Mouse (Mus musculus): Measurements from ENCODE around the gene Rbpj.

Gene Rbpj

DNA sequence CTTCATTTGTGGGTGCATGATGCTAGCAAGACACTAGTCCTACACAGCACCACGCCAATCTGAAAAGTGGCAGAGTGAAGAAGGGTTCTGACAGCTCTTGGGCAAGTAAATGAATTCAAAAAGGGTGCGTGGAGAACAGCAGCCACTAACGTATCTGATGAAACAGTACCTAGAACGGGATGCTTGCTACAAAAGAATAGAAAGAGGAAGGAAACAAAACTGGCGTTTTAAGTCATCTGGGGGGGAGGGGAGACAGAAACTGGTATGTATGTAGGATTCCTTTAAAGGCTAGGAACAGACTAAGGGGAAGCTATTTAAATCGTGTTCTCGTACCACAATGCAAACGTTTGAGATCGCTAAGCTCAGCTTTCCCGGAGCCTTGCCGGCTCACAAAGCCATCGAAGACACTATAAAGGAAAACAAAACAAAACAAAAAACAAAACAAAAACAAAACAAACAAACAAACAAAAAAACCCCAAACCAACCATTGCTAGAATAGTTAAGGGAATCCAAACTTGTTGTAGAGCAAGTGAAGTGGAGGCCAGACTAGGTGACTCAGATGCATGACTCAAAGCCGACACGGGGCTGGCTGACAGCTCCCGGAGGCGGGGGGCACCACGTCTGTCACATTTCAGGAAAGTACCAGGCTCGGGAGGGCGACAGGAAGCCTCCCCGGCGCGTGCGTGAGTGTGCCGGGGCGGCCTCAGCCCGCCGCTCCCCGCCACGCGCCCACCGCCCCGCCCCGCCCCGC is 122.6 kb downstream of the Rbpj start:
- peak; percentile 33; the same call in 1 of the 2 replicates for ATAC-seq (ENCODE audit: insufficient number of reproducible peaks, low FRiP score, low TSS enrichment)

DNA sequence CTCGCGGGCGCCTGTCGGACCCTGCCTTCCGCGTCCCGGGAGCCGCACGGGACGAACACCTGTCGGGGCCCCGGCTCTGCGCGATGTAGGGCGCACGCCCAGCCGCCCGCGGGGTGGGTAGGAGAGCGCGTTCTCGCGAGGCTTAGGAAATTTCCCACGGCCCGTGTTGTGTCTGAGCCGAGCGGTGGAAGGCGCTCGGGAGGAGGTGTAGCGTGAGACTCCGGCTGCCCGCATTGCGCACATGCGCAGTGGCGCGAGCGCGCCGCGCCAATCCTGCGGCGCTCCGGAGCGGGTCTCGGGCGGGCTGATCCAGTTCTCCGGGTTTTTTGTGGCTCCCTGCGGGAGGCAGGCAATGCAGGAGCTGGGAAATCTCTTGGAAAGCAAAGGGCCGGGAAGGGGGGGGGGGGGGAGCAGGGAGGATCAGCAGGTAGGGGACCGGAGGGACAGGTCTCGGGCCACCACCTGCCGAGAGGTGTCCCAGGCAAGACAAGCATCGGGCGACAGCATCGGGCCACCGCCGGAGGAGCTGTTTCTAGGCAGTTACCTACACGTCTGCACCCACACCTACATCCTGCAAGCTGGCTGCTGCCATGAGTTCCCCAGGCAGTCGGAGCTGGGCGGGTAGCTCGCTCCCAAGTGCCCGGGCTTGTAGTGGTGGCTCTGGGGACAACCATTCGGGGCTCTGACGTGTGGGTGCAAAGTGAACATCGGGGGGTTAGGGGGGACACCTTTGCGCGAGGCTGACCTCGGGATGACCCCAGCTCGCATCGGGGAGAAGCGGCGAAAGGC is 123.4 kb downstream of the Rbpj start:
- ATAC-seq (ENCODE audit: insufficient number of reproducible peaks, low FRiP score, low TSS enrichment): peak; percentile 77

DNA sequence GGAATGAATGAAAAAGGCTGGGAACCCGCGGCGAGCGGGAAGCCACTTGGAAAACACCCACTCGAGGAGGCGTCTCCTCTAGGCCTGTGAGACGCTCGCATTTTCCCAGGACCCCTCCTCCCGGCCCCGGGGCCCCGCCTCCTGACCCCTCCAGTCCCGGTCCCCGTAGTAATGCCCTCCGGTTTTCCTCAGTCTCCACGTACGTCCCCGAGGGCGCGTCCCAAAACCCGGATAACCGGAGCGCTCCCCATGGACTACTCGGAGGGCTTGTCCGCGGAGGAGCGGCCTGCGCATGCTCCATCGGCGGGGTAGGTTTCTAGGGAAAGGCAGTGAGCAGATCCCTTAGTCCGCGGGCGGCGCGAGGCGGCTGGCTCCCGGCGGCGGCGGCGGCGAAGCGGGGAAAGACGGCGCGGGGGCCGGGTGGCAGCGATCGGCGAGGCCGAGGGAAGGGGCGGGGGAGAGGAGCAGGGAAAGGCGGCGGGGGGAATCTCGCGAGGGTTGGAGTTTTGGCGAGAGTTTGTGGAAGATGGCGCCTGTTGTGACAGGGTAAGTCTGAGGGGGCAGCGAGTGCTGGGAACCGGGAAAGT is 124.3 kb downstream of the Rbpj start:
- ATAC-seq (ENCODE audit: insufficient number of reproducible peaks, low FRiP score, low TSS enrichment): peak; percentile 81

DNA sequence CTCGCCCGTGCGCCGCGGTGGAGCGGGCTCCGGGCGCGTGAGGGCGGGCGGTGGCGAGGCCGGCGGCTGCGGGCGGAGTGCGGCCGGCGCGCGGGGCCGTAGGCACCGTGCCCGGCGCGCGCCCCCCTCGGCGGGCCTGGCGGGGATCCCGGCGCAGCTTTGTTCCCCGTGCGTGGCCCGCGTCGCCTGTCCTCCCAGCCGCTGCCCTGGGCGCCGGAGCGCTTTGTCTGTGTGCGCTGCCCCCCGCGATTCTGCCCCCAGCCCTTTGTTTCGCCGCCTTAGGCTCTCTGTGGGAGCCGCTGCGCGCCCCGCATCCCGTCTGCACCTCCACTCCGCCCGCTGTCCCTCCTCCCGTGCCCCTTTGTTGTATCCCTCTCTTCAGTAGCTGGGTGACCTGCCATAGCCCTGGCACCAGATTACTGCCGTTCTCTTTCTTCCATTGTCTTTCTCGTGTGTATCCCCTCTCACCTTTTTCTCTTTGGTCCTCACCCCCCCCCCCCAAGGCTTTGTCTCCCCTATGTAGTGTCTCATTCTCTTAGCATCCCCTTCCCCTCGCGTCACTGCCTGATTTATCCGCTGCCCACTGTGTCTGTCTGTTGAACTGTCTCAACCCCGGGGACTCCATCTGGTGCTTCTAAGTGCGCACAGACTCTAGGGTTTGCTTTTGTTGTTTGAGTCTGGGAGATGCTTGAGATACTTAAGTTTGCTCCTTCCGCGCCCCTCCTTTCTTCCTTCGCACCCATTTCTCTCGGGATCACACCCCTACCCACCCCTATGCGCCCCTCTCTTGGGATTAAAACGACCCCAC is 125.1 kb downstream of the Rbpj start:
- 0 out of 2 replicates have a peak, but pooled peaks have one; percentile 2 for ATAC-seq (ENCODE audit: insufficient number of reproducible peaks, low FRiP score, low TSS enrichment)

GRCm38 (mm10) chr5:53591683-53592050 is 125.7 kb downstream of the Rbpj start:
- no peak for ATAC-seq (ENCODE audit: insufficient number of reproducible peaks, low FRiP score, low TSS enrichment)

- ATAC-seq (ENCODE audit: insufficient number of reproducible peaks, low FRiP score, low TSS enrichment): no peak
Observed at GRCm38 (mm10) chr5:53593080-53593688, 127.2 kb downstream of the Rbpj start.

- no peak for ATAC-seq (ENCODE audit: insufficient number of reproducible peaks, low FRiP score, low TSS enrichment)
Observed at GRCm38 (mm10) chr5:53594274-53594673, 128.3 kb downstream of the Rbpj start.

DNA sequence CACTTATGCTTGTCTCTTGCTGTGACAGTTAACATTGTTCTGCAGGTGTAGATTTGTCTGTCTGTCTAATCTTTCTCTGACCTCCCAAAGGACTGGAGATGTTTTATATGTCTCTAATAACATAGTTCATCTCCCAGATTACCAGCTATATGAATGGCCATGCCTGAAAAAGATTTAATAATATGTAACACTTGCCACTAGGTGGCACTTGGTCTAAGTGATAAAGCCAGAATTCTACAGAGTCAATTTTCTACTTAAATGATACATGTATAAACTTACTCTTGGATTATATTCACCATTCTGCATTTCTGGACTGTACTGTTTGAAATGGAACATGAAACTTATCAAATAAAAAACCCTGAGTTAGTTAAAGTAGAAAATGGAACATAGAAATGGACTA is 132.6 kb downstream of the Rbpj start:
- 0 out of 2 replicates have a peak, but pooled peaks have one; percentile 3 for ATAC-seq (ENCODE audit: insufficient number of reproducible peaks, low FRiP score, low TSS enrichment)

GRCm38 (mm10) chr5:53599116-53599515 is 133.2 kb downstream of the Rbpj start:
- no peak for ATAC-seq (ENCODE audit: insufficient number of reproducible peaks, low FRiP score, low TSS enrichment)

DNA sequence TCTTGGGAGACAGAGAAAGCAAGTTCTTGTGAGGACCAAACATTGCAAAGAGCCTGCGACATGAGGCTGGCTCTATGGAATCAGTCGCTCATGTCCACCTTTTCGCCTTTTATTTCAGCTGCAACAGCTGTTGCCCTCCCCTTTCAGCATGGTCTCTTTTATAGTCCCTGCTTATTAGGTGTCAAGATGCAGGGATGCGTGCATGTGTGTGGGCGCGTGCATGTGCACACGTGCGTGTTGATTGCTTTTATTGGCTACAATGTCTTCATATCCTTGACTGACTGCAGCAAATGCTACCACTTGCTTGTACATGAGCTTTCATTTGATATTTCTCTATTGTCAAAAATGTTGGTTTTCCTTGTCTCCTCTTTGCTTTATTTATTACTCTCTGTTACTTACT is 136.2 kb downstream of the Rbpj start:
- no peak for ATAC-seq (ENCODE audit: insufficient number of reproducible peaks, low FRiP score, low TSS enrichment)

DNA sequence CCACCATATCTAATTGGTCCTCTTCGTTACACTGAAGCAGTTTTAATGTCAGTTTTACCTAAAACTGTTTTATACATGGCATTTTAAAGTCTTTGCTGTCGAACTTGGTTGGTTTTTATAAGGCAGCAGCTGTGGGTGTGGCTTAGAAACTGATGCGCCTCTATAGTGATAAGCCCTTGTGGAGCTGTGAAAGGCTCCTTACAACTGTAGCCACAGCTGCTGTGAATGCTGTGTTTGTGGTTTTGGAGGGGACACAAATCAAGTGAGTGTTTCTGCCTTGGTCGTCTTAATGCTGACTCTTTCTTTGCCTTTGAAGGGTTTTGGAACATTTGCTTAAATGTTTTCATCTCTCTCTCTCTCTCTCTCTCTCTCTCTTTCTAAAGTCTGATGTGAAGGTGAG is 139.5 kb downstream of the Rbpj start:
- ATAC-seq (ENCODE audit: insufficient number of reproducible peaks, low FRiP score, low TSS enrichment): no peak

DNA sequence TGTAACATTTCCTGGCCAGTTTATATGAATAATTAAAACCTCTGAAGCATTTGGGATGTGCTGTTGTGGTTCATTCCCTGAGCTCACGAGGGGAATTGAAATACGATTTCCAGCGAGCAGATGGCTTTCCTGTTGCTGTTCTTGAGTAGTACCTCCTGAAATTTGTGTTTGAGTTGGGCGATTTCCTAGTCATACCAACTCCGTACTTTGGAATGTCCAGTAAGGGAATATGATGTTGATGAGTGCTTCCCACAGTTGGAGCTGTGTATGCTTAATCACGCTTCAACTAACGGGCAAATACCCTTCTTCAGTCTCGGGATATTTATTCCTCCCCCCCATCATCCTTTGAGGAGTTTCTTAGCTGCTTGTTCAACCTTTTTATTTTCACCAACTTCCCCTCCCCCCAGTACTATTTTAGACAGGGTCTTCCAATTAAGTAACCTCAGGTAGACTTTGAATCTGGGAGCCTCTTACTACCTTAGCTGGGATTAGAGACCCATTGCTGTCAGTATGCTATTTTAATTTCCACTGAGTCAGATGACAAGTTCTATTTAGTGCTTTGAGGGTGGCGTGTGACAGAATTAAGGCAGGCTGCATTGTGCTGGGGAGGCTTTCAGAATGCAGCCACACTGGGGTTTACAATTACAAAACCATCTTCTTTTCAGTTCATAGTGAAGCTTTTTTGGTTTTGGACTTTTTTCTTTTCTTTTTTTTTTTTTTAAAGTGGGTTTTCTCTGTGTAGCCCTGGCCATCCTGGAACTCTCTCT is 141.5 kb downstream of the Rbpj start:
- no peak for ATAC-seq (ENCODE audit: insufficient number of reproducible peaks, low FRiP score, low TSS enrichment)

DNA sequence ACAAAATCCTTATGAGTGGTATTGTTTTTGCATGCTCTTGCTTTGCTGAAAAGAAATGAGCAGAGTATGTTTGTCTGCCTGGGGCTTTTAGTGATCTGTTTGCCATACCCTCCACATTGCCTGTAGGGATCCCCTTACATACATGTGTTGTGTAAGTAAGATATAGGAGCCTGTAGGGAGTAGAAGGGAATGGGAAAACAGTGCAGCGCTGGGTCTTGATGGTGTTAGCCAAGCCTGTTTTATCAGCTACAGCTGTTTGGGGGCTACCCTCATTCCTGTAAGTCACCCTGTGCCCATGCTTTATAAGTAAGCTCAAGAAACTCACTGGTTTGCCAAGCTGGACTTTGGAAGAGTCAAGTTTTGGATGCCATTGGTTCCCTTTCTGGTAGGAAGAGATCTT is 152.9 kb downstream of the Rbpj start:
- no peak for ATAC-seq (ENCODE audit: insufficient number of reproducible peaks, low FRiP score, low TSS enrichment)

DNA sequence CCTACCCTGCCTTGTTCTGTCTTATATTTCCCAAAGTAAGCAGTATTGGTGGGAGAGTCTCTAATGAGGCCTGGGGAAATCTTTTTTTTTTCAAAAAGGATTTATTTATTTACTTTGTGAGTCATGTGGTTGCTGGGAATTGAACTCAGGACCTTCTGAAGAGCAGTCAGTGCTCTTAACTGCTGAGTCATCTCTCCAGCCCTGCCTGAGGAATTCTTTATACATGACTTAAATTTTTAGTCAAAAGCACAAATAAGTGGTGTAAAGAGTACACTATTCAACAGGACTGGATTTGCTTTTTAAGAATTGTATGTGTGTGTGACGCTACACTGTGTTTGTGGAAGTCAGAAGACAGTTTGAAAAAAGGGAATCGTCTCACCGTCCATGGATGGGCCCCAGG is 166.1 kb downstream of the Rbpj start:
- no peak for ATAC-seq (ENCODE audit: insufficient number of reproducible peaks, low FRiP score, low TSS enrichment)

DNA sequence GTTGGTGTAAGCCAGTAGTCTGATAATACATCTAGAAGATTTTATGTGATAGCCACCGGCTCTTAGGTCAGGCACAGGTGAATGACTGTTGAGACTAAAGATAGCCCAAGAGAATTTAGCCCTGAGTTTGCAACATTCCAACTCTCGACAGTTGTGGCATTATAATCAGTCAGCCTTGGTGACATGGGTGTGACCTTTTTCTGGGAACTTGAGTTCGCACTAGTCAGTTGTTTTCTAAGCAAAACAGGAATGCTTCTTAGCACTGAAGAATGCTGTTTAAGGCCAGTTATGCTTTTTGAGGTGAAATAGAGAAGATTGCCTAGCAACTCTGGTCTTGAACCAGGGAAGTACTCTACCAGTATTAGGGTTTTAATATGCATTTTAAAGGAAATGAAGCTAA is 170.8 kb downstream of the Rbpj start:
- no peak for ATAC-seq (ENCODE audit: insufficient number of reproducible peaks, low FRiP score, low TSS enrichment)

- ATAC-seq (ENCODE audit: insufficient number of reproducible peaks, low FRiP score, low TSS enrichment): no peak
Observed at GRCm38 (mm10) chr5:53637206-53637605, 171.3 kb downstream of the Rbpj start.

DNA sequence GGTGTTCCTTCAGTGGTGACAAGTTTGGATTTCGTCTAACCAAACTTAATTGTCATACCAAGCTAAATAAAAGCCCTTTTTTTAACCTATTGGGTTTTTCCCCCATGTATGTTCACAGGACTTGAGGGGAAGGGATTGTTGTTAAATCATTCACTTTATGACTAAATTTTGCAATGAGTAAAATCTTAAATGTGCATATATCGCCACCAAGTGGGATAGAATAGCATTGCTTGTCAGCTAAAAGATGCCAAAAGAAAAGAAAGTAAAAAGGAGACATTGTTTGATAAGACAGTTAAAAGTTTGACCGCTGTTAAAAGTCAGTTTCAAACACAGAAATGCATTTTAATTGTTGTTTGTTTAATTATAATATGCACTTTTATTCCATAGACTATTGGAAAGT is 172.7 kb downstream of the Rbpj start:
- ATAC-seq (ENCODE audit: insufficient number of reproducible peaks, low FRiP score, low TSS enrichment): no peak

DNA sequence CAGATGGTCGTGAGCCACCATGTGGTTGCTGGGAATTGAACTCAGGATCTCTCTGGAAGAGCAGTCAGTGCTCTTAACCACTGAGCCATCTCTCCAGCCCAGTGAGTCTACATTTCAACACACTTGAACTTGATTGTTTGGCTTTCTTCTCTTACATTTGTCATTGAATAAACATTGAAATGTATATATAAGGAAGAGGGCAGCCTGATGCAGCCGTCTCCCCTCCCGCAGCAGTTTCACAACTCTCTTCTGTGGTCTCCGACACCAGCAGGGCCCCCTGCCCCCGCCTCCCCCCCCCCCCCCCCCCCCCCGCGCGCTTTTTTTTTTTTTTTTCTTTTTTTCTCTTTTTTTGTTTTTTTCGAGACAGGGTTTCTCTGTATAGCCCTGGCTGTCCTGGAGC is 180.7 kb downstream of the Rbpj start:
- no peak for ATAC-seq (ENCODE audit: insufficient number of reproducible peaks, low FRiP score, low TSS enrichment)

GRCm38 (mm10) chr5:53647358-53647757 is 181.4 kb downstream of the Rbpj start:
- ATAC-seq (ENCODE audit: insufficient number of reproducible peaks, low FRiP score, low TSS enrichment): no peak
